Mouse (Mus musculus): ENCODE results near the gene P2rx6. TPM values are rescaled to one million over a fixed set of nuclear protein-coding genes. Genes with fewer than 3 reads are reported as not detected.
A peak's percentile ranks its signal among the peaks of the same experiment; 100 is the strongest.
"Not testable (repeated sequence)": the region's sequence is repeated elsewhere in the genome, so short reads cannot be mapped to it uniquely, and the experiment has no call there.

Gene P2rx6
- total RNA-seq, 2 experiments from 2014 or later: 1.4 TPM

DNA sequence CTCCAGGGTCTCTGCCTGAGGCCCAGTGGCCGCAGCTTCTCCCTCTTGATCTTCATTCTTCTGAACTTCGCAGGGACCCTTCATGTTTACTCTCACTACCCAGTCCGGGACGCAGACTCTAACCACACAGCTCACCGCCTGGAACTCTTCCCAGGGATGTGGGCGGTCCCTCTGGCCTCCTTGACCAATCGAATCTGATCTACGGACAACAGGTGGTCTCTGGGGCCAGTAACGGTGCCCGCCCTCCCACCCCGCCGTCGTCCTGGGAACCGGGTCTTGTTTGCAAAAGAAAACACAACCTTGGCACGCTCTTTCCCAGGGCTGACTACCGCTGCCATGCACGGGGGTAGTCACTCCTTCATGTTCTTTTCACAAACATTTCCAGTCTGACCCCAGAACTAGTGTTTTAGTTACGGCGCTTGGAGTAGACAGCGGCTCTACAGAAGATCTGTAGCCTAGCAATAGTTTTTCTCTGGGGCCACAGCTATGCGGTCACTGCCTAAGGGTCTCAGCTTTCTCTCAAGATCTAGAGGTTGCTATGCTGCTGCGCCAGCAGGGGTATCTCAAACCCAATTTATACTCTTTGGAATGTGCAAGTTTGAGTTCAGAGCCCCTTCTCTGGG lies 446 bp upstream of the P2rx6 start, which contains the start of gene Lrrc74b:
Gene Lrrc74b, minus strand, starts transcription at position 120 of the 623 bp plus-strand sequence.
- DNase-seq: peak; percentile 56 to 78

DNA sequence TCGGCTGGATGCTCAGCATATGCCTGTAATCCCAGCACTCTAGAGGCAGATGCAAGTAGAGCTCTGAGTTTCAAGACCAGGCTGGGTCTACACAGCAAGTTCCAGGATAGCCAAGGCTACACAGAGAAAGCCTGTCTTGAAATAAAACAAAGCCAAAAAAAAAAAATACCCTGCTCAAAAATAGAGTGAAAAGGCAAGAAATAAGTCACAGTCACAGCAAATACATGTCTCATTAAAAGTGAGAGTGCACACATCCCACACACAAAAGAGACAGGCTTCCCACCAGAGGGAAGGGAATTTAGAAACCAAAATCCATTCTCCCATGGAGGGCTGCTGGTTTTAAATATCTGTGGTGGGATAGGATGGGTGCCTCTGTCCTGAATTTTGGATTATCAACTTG lies 1.9 kb downstream of the P2rx6 start:
- DNase-seq: no peak

DNA sequence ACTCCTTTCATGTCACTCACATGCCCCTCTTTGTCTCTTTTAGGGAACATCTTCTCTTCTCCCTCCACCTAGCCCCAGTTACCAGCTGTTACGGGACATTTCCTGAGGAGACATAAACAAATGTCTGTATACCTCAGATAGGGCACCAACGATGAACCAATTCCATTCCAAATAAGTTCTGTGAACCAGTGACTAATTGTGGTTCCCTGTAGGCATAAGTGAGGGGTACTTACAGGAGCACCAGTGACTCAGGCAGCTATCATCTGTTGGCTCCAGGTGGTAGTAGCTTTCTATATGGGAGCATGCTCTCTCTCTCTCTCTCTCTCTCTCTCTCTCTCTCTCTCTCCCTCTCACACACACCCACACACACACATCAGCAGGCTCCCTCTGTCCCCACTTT lies 2.5 kb downstream of the P2rx6 start:
- DNase-seq: no peak

DNA sequence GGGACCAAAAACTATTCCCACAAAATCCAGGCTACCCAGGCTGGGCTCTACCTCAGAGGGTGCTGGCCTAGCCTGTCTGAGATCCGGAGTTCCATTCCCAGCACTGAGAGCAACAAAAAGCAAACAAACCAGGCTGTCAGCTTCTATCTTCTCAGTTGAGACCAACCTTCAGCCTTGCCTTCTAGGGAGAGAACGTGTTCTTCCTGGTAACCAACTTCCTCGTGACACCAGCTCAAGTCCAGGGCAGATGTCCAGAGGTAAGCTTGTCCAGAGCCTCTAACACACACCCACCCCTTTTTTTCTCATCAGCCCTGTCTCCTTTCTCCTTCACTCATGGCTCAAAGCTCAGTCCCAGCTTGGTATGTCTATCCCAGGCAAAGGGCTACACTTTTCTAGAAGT lies 3.1 kb downstream of the P2rx6 start:
- no peak for DNase-seq

DNA sequence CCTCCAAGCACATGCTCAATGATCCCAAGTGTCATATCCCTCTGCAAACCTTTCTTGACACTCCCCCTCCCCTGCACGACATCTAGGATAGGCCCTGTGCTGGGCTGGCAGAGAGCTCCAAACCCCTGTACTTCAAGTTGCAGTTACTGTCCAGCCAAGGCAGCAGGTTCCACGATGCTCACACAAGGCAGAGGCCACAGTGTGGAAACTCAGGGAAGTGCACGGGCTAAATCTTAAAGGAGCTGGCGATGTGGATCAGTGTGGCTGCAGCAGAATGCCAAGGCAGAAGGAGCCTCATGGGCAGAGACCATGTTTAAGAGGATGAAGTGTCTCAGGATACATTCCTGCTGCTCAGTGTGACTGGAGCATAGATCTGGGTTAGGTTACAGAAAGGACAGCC lies 4.5 kb downstream of the P2rx6 start:
- no peak for DNase-seq

DNA sequence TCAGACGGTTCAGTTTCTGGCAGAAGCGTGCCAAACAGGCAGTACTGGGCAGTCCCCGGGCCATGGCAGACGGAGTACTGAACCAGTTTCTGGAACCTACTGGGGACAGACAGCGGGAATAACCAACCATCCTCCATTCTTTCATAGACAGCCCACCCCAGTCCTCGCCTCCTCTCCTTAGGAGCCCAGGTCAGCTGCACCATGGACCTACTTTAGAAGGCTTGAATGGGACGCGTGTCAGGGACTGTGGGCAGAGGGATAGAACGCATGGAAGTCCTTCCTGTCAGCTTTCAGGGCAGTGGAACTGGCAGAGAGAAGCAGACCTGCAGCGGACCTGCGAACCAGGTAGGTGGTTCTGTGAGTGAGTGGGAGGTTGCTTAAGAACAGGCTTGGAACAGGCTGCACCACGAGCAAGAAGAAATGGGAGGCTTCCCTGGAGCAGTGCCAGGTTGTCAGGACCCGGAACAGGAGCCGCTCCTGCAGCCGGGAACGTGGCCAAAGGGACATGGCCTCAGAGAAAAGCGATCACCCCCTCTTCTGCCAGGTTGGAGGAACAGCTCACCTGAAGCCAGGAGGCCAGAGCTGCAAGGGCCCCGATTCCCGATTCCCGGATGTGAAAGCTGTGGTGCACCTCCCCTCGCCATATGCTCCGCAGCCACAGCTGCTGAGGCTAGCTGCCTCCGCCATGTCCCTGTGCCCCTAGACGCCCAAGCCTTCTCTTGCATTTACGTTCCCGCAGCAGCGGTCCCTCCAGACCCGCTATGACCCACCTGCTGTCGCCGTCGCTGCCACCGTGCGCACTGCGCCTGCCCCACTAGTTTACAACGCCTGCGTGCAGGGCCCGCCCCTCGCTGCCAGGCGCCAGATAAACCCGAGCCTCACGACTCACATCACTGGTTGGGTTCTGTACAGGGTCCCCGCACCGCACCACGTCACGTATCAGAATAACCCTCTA lies 14.5 kb downstream of the P2rx6 start:
- peak; percentile 73 to 83 for DNase-seq

DNA sequence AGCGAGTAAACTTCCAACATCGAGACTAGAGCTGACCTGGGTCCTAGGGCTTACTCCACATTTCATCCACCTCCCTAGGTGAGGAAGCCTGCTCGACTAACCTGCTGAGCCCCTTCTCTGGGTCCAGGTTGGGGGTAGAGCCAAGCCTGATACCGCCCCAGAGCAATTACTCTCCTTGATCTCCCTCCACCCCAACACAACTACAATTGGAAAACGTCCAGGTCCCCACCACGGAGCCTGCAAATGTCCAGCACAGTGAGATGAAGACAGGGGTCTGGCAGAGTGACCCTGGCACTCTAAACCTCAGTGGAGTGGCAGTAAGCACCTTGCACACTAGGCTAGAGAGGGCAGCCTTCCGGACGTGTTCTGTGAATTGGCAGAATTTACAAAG lies 15.1 kb downstream of the P2rx6 start:
- no peak for DNase-seq

DNA sequence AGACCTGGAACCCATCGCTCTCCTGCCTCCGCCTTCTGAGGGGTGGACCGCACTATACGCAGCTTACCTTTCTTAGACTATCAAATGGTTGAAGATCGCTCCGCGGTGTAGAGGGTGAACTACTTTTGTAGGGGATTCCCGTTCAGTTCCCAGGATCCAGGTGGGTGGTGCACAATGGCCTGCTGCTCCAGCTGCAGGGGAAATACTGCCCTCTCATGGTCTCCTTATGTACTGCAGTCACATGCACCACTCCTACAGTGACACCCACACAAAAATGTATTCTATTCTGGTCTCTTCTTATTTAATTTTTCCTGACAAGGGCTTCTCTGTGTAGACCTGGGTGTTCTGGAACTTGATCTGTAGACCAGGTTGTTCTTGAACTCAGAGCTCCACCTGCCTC lies 21.4 kb downstream of the P2rx6 start, which contains the start of gene Slc7a4:
Gene Slc7a4, minus strand, starts transcription at position 151 of the 400 bp plus-strand sequence.
- DNase-seq: peak in 1 of 2 experiments; percentile 27

DNA sequence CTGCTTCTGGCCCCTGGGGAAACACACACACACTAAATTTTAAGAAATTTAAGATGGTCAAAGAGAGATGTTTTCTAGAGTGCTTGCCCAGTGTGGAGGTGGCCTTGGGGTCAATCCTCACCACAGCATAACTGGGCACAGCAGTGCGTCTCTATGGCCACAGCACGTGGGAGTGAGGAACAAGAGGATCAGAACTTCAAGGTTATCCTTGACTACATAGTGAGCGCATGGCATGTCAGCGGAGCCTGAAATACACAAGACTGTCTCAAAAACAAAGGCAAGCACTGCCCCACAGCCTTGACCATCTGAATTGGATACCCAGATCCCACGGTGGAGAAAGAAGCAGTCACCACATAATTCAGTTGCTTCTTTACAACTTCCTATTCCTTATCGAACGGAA lies 22.9 kb downstream of the P2rx6 start:
- peak; percentile 25 to 59 for DNase-seq

DNA sequence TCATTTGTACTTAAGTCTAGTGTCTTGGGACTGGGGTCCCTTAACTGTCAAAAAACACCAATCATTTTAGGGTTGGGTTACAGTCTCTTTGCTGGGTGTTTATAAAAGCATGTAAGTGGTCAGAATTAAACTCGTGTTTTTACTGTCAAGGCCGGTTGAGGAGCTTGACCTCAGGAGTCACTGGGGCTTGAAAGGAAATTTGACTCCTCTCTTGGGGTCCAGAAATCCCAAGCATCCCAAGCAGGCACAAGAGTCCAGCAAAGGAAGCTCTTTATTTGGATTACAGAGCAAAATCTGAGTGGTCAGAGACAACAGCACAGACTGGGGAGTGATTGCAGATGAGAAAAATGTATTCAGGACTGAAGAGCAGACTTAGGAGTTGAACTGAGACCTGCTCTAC lies 29.0 kb downstream of the P2rx6 start:
- DNase-seq: no peak

DNA sequence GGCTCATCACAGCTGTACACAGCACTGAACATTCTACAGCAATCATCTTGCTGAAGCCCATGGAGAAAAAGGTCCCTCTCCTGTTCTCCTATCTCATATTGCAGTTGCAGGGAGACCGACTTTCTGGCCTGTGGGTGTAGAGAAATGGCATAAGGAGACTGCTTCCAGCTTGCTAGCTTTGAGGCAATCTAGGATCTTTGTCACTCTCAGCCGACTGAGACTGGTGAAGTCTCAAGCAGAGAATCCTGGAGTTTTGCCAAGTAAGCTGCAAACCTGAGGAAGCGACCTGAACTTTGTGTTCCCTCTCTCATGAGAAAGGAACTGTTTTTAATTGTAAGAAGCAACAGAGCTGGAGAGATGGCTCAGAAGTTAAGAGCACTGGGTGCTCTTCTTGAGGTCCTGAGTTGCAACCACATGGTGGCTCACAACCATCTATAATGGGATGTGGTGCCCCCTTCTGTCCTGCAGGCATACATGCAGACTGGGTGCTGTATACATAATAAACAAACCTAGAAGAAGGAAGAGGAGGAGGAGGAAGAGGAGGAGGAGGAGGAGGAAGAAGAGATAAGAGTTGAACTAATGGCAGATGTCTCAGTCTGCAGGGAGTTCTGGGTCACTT lies 39.4 kb downstream of the P2rx6 start:
- peak in 1 of 2 experiments; percentile 12 for DNase-seq

DNA sequence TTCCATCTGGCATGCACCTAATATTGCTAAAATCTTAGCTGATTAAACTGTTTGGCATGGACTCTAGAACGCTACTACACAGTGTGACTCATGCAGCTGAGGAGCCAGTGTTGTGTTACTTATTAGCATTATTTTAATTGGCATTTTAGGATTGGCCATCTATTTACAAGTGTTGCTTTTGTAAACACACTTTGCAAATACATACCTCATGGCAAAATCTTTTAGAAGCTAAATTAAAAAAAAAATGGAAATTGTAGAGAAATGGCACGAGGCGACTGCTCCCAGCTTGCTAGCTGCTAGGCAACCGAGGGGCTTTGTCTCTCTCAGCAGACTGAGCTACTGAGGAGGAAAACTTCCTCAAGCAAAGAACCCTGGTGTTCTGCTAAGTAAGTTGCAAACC lies 43.3 kb downstream of the P2rx6 start:
- no peak for DNase-seq

DNA sequence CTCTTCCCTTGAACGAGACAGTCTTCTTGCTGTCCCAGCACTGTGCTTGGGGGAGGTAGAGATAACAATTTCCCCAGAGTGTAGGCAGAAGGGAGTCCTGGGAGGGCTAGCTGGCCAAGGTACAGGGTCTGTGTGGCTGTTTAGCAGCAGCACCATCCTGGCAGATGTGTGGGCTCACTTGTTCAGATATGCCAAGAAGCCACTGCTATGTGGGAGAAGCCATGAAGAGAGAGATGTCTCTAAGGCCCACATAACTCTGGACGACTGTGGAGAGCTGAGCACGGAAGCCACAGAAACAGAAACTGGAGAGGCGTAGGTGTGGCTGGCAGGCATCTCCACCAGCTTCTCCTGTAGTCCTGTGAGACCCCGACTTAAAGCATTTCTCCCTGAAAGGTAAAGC lies 44.0 kb downstream of the P2rx6 start:
- no peak for DNase-seq

DNA sequence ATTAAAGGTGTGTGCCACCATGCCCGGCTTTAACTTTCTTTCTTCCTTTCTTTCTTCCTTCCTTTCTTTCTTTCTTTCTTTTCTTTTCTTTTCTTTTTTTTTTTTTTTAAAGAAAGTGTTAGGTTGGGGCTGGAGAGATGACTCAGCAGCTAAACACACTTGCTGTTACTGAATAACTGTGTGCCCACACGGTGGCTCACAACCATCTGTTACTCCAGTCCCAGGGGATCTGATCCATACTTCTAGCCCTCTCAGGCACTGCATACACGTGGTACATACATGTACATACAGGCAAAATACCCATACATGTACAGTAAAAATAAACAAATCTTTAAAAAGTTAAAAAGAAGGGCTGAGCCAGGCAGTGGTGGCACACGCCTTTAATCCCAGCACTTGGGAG lies 49.7 kb downstream of the P2rx6 start:
- DNase-seq: no peak

DNA sequence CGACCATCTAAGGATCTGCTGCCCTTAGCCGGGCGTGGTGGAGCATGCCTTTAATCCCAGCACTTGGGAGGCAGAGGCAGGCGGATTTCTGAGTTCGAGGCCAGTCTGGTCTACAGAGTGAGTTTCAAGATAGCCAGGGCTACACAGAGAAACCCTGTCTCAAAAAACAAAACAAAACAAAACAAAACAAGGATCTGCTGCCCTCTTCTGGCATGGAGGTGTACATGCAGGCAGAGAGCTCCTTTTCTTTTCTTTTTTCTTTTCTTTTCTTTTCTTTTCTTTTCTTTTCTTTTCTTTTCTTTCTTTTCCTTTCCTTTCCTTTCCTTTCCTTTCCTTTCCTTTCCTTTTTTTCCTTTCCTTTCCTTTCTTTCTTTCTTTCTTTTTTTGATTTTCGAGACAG lies 53.1 kb downstream of the P2rx6 start:
- DNase-seq: not testable (repeated sequence)

DNA sequence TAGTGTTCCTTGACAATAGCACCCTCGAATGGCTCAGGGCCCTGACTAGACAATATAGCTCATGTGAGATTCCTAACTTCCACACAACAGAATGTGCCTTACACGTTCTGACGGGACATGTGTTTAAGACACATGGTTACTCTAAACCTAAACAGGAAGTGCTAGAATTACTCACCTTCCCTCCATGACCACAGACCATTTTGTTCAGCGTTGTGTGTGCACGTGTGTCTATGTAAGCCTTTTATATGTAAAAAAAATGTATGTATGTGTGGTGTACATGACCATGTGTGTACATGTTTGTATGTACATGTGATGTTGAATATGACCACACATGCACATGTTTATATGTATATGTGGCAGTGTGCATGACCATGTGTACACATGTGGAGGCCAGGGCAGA lies 54.5 kb downstream of the P2rx6 start:
- no peak for DNase-seq

DNA sequence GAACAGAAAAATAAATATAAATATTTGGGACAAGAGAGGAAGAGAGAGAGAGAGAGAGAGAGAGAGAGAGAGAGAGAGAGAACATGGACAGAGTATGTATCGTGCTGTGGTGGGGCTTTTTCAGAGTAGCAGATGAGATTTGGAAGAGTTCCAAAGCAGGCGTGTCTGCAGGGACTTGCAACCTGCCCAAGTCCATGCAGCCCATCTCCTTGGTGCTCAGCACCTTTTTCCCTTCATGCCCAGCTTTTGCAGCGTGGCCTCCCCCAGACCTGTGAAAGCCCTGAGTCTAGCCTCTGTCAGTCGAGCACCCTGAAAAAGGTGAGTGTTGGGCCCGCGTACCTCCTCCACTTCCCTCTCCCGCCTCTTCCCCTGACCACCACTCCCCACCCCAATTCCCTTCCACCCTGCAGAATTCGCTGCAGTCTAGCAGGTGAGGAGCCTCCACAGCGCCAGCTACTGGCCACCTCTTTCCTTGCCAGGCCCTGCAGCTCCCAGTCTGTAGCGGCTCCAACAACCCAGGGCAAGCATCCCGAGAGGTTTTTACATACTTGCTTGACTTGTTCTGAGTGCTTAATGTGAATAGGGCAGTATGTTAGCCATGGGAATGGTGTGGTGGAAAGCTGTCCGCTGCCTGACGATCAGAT lies 56.4 kb downstream of the P2rx6 start:
- DNase-seq: peak; percentile 44 to 52

DNA sequence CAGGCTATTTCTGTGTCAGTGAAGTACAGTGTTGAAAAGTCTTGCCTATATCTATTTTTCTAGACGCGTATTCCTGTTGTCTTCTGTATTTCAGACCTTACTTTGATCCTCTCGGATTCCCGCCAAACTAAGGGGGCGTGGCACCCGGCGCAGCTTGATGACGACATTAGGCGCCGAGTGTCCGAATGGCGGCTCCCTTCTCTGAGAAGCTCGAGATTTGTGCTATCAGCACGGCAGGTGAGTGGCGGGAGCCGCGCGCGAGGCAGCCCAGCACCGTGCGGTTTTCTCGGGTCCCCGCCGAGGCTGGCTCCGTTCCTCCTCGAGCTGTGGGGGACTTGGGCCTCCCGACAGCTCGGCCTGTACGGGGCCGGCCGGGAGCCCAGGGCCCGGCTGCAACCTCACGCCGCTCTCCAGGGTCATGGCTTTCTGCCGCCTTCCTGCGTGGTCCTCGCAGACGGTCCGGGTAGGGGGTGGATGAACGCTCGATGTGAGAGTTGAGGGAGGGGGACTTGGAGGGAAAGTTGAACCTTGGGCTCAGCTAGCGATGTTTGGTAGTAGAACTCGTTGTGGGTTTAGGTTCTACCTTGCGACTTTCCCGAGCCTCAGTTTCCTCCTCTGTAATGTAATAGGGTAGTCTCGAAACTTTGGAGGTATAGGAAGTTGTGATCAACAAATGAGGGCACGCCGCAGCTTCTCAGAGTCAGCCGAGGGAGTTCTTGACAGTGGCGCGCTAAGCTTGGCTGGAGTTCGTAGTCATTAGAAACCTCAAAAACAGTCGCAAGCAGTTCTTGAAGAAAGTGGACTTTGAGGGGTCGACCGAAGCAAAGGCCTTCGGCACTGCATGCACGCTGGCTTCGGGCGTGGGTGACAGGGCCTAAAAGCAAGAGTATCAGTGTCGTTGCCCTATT lies 57.8 kb downstream of the P2rx6 start, which contains the start of gene Smpd4:
Gene Smpd4, plus strand, starts transcription at position 157 of the 908 bp plus-strand sequence.
- peak; percentile 93 to 94 for DNase-seq

DNA sequence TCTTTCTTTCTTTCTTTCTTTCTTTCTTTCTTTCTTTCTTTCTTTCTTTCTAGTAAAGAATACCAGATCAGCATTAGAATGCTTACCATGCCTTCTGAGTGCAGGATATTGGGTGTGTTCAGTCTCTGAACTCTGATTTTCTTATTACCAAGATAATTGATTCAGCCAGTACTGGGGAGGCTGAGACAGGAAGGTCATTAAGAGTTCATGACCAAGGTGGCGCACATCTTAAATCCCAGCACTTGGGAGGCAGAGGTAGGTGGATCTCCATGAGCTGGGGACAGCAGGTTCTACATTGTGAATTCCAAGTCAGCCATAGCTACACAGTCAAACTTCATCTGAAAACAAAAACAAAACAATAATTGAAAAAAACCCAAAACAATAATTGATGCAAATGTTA lies 60.3 kb downstream of the P2rx6 start:
- DNase-seq: no peak

DNA sequence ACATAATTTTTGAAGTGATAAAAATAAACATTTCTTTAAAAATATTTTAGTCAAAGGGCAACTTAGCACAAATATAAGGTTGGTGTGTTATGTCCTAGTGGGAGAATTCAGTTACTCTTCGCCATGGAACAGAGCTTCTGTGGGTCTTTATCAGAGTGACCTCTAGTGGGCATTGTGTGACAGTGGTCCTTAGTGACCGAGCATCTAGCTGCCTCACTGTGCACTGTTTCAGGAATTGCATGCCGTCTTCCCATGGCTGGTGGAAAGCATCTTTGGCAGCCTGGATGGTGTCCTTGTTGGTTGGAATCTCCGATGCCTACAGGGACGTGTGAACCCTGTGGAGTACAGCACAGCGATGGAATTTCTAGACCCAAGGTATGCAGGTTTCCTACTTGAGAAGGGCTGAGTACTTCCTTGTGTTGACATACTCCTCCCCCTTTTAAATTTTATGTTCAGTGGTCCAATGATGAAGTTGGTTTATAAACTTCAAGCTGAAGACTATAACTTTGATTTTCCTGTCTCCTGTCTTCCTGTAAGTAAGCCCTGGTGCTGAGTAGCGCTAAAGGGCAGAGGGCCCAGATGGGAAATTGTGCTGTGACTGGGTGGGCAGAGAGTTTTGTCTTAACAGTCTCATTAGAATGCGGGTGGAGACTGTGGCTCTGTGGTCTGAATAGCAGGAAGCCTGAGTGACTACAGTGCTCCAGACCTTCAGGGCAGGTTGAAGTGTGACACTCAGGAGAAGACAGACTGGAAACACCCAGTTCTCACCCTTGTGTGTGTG lies 64.0 kb downstream of the P2rx6 start:
- no peak for DNase-seq

DNA sequence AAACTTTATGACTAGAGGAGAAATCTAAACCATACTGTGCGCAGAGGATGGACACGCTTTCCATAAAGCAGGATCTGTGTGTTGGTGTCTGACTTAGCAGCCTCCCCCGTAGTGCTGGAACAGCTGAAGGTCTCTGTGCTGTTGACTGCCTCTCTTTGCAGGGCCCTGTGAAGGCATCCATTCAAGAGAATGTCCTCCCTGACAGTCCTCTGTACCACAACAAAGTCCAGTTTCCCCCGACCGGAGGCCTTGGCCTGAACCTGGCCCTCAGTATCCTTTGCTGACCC lies 64.5 kb downstream of the P2rx6 start:
- DNase-seq: no peak
